Mouse (Mus musculus) liver, embryonic 11.5 days (tissue): ENCODE measurements at regions not wholly inside any gene's neighbourhood (a gene's known extent, or its start where the extent isn't known, plus 50 kb on each side); places are given as distances from the start of the nearest gene placed in this dataset.

Experiments used
- ATAC-seq: fragments of 200-750 bp; cut with Nextera tagmentation; replicated peaks from 2 replicates; pipeline ENCODE4 v1.8.0; 2017; ENCODE audit warnings: moderate number of reproducible peaks, mild to moderate bottlenecking, moderate TSS enrichment, moderate library complexity; ENCODE audit not compliant: low FRiP score
- DNase-seq: peaks from one replicate; pipeline ENCODE4 v3.0.0-alpha.2; 2017; ENCODE audit warnings: low spot score
- H3K27ac ChIP-seq: fragments of 300-500 bp; sonication (generic); 2 replicates; pipeline ENCODE4 v1.5.1; 2014; ENCODE audit warnings: mild to moderate bottlenecking, low read depth, low read length, control low read depth
- H3K27me3 ChIP-seq: fragments of 300-500 bp; sonication (generic); replicated peaks from 2 replicates; pipeline ENCODE4 v1.6.1; 2014; ENCODE audit warnings: low read length, mixed read lengths; ENCODE audit not compliant: control insufficient read depth, insufficient read depth
- H3K36me3 ChIP-seq: fragments of 300-500 bp; sonication (generic); 2 replicates; pipeline ENCODE4 v1.6.1; 2014; ENCODE audit warnings: mild to moderate bottlenecking, low read length, moderate library complexity, mixed read lengths; ENCODE audit not compliant: control insufficient read depth, insufficient read depth
- H3K4me1 ChIP-seq: fragments of 300-500 bp; sonication (generic); replicated peaks from 2 replicates; pipeline ENCODE4 v1.6.1; 2014; ENCODE audit warnings: low read length, mixed read lengths; ENCODE audit not compliant: control insufficient read depth, insufficient read depth
- H3K4me2 ChIP-seq: fragments of 300-500 bp; sonication (generic); 2 replicates; pipeline ENCODE4 v1.6.1; 2014; ENCODE audit warnings: mild to moderate bottlenecking, control low read depth, moderate library complexity
- H3K4me3 ChIP-seq: fragments of 300-500 bp; sonication (generic); 2 replicates; pipeline ENCODE4 v1.5.1; 2014; ENCODE audit warnings: low read depth, low read length, control low read depth
- H3K9ac ChIP-seq: fragments of 300-500 bp; sonication (generic); 2 replicates; pipeline ENCODE4 v1.6.1; 2014; ENCODE audit warnings: low read depth, low read length, control low read depth
- H3K9me3 ChIP-seq: fragments of 300-500 bp; sonication (generic); 2 replicates; pipeline ENCODE4 v1.6.1; 2016; ENCODE audit warnings: low read length, inconsistent platforms, mixed read lengths; ENCODE audit not compliant: control insufficient read depth
- WGBS: fragments of 180-500 bp; shearing (Covaris S2); extraction: QIAGEN DNeasy Blood & Tissue Kit; methylation state at CpG from one replicate; pipeline ENCODE4 v1.1.7; 2014; 5-methylcytosine and 5-hydroxymethylcytosine counted together

DNA sequence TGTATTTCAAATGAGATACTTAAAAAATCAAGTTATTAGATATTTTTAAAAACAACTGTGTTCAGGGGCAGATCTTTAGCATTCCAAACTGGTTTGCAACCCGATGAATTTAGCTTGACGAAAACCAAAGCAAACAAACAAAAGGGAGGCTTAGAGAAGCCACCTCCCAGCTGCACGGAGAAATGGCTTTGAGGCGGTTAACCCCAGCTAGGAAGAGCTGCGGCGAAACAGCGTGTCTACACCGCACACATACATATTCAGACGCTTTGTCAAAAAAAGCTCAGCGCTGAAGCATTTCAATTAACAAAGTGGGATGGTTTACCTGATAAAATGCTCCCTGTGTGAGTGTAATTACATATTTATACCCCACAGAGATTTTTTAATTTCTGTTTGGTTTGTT lies 123.0 kb upstream of the Ap5m1 start:
- 71% methylated on average over 10 of the region's 10 CpGs for WGBS
- H3K9ac ChIP-seq = no peak overlapping the region
- H3K36me3 ChIP-seq = no peaks in the 10 kb centered on the region
- H3K27me3 ChIP-seq = no peaks in the 10 kb centered on the region
- no peak overlapping the region for H3K4me2 ChIP-seq
- ATAC-seq (no peak), DNase-seq (no peak)
- no peak overlapping the region for H3K4me3 ChIP-seq
- H3K27ac ChIP-seq = no peak overlapping the region
- no peaks in the 10 kb centered on the region for H3K9me3 ChIP-seq
- no peaks in the 10 kb centered on the region for H3K4me1 ChIP-seq

DNA sequence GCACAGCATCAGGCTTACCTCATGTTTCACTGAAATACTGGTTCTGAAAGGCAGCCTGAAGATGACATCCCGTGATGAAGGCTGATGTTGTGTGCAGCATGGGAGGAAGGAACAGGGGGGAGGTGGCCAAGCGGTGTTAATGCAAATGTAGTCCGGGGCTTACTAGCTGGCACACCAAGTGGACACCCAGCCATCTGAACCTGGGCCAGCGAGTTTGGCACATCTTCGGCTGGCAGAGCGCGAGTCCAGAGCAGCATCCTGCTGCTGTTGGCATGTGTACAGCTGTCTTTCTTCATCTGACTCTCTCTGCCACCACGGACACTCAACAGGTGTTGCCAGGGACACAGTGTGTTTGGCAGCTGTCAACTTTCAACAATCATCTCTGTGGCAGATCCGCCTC lies 135.0 kb upstream of the Ap5m1 start:
- H3K27ac ChIP-seq = no peak overlapping the region
- no peak for DNase-seq
- no peak overlapping the region for H3K9ac ChIP-seq
- no peak overlapping the region for H3K4me2 ChIP-seq
- ATAC-seq = no peak
- 87% methylated on average over 9 of the region's 9 CpGs for WGBS
- H3K36me3 ChIP-seq = no peaks in the 10 kb centered on the region
- no peaks in the 10 kb centered on the region for H3K4me1 ChIP-seq
- no peaks in the 10 kb centered on the region for H3K9me3 ChIP-seq
- no peaks in the 10 kb centered on the region for H3K27me3 ChIP-seq
- H3K4me3 ChIP-seq = no peak overlapping the region

DNA sequence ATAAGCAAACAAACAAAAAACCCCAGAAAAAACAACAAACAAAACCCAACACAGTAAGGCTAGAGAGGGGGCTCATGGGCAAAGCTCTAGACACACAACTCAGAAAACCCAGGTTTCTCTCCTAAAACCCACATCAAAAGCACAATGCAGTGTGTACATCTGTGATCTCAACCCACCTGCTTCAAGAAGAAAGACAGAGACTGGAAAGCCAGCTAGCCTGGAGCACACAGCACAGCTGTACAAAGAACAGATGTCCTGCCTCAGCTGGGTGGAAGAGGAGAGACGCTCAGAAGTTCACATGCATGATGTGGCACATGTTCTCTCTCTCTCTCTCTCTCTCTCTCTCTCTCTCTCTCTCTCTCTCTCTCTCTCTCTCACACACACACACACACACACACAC lies 140.0 kb upstream of the Ap5m1 start:
- Histone ChIP-seq H3K27ac (no peak overlapping the region), H3K4me1 (no peaks in the 10 kb centered on the region), H3K9ac (no peak overlapping the region), H3K9me3 (no peaks in the 10 kb centered on the region), H3K36me3 (no peaks in the 10 kb centered on the region), H3K4me2 (no peak overlapping the region), H3K4me3 (no peak overlapping the region), H3K27me3 (no peaks in the 10 kb centered on the region)
- ATAC-seq (no peak), DNase-seq (no peak)
- 78% methylated on average over 1 of the region's 1 CpGs for WGBS

DNA sequence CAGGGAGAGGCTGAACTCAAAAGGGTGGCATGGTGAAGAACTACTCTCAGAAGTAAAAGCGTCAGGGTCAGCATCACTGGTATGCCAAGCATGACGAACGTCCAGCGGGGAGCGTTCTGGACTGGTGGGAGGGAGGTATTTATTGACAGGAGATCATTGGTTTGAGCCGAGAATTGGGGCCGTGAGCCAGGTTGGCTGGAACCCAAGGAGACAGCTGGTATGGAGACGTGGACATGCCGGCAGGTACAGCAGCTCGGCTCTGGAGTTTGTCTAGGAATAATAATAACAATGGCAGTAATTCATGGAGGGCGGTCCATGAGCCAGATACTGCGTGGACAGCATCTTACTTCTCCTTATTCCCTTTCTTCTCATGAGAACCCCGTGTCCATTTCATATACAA lies 156.5 kb upstream of the Ap5m1 start:
- Histone ChIP-seq H3K36me3 (no peaks in the 10 kb centered on the region), H3K27ac (no peak overlapping the region), H3K4me2 (no peak overlapping the region), H3K4me1 (no peaks in the 10 kb centered on the region), H3K4me3 (no peak overlapping the region), H3K9me3 (no peaks in the 10 kb centered on the region), H3K27me3 (no peaks in the 10 kb centered on the region), H3K9ac (no peak overlapping the region)
- no peak for DNase-seq
- ATAC-seq = no peak
- 83% methylated on average over 13 of the region's 13 CpGs for WGBS

DNA sequence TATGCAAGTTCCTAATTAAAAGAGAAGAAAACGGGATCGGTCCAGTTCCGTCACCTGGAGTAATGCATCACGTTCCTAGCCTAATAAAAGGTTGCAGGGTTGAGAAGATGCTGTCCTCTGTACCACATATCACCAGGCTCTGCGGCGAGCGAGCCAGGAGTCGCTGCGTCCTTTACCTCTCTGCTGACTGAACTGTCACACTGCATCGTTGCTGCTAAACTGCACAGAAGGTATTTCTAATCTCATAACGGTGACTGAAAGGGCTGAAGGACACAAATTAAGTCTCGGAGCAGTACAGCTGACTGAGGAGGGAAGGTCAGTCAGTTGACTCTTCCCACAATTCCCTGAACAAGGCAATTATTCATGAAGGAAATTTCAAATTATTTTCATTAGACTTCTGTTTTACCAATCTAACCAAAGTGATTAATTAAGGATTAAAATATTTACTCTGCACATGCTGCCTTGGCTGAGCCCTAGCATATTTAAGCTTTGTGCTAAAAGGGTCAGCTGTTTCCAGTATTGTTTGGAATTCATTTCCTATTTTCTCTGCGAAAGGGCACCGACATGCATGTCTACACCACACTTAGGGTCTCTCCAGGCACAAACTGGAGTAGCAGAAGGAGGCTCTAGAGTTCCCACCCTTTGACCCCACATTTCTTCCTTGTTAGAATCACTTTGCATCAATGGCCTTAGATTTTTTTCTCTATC lies 157.8 kb upstream of the Ap5m1 start:
- Histone ChIP-seq H3K9me3 (no peaks in the 10 kb centered on the region), H3K4me2 (no peak overlapping the region), H3K4me1 (no peaks in the 10 kb centered on the region), H3K9ac (no peak overlapping the region), H3K27me3 (no peaks in the 10 kb centered on the region), H3K27ac (no peak overlapping the region), H3K4me3 (no peak overlapping the region), H3K36me3 (no peaks in the 10 kb centered on the region)
- WGBS = 78% methylated on average over 14 of the region's 14 CpGs
- ATAC-seq = no peak
- no peak for DNase-seq

DNA sequence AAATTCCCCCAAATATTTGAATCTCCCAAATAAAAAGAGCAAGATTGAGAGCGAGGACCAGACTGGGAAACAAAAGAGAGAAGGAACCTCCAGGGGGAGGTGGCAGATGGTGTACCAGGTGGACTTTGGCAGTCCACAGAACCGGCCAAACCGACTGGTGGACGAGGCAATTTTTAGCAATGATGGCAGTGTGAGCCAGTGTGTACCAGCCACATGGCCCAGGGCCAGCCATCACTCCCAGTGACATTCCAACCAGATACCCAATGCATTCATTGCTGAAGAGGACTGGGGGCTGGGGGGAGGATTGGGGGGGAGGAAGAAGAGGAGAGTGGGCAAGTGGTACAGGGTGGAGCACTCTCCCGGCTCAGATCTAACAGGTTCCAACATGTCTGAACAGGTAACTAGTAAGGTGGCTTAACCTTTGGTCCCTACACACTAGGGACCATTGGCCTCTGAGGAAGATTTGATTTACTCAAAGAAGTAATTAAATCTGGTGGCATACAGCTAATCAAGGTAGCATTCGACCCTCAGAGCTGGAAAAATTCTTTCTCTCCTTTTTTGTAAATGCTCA lies 158.4 kb upstream of the Ap5m1 start:
- H3K27me3 ChIP-seq = no peaks in the 10 kb centered on the region
- H3K4me1 ChIP-seq = no peaks in the 10 kb centered on the region
- H3K36me3 ChIP-seq = no peaks in the 10 kb centered on the region
- no peak overlapping the region for H3K27ac ChIP-seq
- H3K4me3 ChIP-seq = no peak overlapping the region
- ATAC-seq = no peak
- no peaks in the 10 kb centered on the region for H3K9me3 ChIP-seq
- H3K9ac ChIP-seq = no peak overlapping the region
- DNase-seq = no peak
- H3K4me2 ChIP-seq = no peak overlapping the region
- WGBS = 77% methylated on average over 6 of the region's 6 CpGs

DNA sequence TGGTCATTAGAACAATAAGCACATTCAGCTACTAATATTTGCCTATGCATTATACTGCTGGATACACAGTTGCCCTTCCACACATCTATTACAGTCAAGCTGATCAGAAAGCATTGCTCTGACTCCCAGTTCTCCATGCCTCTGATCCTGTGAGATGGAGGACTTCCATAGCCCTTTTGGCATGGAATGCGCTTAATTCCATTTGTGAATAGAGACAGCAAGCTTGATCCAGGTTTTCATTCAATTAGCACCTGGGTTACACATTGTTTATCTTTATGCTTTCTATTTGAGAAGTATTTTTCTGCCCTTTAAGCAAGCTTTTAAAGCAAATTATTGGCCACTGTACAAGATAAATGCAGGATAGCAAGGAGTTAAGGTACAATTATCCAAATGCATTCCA lies 158.9 kb upstream of the Ap5m1 start:
- Histone ChIP-seq H3K9ac (no peak overlapping the region), H3K36me3 (no peaks in the 10 kb centered on the region), H3K4me1 (no peaks in the 10 kb centered on the region), H3K4me2 (no peak overlapping the region), H3K27ac (no peak overlapping the region), H3K9me3 (no peaks in the 10 kb centered on the region), H3K4me3 (no peak overlapping the region), H3K27me3 (no peaks in the 10 kb centered on the region)
- 97% methylated on average over 1 of the region's 1 CpGs for WGBS
- ATAC-seq (no peak), DNase-seq (no peak)

DNA sequence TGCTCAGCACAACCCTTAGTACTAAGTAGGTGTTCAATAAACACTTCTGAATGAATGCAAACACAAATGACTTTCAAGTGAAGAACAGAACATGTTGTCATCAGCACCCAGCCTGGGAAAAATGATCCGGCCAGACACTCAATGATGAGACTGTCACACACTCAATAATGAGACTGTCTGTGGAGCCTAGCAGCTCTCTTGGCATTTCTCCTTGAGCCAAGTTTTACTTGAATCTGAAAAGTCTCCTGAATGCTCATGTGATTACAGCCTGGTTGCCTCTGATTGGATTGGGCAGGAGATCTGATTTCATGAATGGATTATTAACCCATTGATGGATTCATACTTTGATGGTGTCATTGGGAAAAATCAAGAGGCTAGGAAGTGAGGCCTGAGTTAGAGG lies 161.3 kb upstream of the Ap5m1 start:
- no peak for DNase-seq
- H3K4me1 ChIP-seq = no peaks in the 10 kb centered on the region
- no peak overlapping the region for H3K4me2 ChIP-seq
- no peaks in the 10 kb centered on the region for H3K9me3 ChIP-seq
- no peak for ATAC-seq
- H3K27me3 ChIP-seq = no peaks in the 10 kb centered on the region
- no peak overlapping the region for H3K9ac ChIP-seq
- 79% methylated on average over 1 of the region's 1 CpGs for WGBS
- H3K36me3 ChIP-seq = no peaks in the 10 kb centered on the region
- H3K27ac ChIP-seq = no peak overlapping the region
- no peak overlapping the region for H3K4me3 ChIP-seq

DNA sequence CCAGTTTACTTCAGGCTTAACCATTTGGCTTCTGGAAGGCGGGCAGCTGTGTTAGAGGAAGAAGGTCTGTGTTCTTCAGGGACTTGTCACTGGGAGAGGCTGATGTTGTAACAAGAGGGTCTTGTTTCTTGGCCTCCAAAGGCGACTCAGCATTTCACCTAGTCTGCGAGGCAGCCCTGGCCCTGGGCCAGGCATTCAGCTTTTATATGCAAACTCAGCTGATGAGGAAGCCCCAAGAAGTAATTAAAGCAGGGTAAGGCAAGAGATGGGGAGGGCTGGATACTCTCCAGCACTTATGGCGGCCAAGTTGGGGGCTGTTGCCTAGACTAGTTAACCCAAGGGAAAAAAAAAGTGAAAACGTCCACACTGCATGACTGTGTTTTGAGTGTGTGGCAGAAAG lies 162.4 kb upstream of the Ap5m1 start:
- DNase-seq (no peak), ATAC-seq (no peak)
- WGBS = 40% methylated on average over 5 of the region's 5 CpGs
- Histone ChIP-seq H3K27ac (no peak overlapping the region), H3K9me3 (no peaks in the 10 kb centered on the region), H3K27me3 (no peaks in the 10 kb centered on the region), H3K4me1 (no peaks in the 10 kb centered on the region), H3K4me3 (no peak overlapping the region), H3K9ac (no peak overlapping the region), H3K4me2 (no peak overlapping the region), H3K36me3 (no peaks in the 10 kb centered on the region)
